Mouse (Mus musculus) left cerebral cortex, adult 18-20 months (tissue): ENCODE measurements around the gene Sipa1. TPM values are rescaled to one million over a fixed set of nuclear protein-coding genes. Genes with fewer than 3 reads are reported as not detected.

Experiments used
- DNase-seq, 2 experiments: peaks; one replicate each; pipeline ENCODE4 v3.0.0; 2021 to 2022; ENCODE audit warnings: low spot score in 2 of 2, mixed read lengths in 1 of 2
- microRNA-seq, 2 experiments: library from miRNA; unstranded; fragments of <30 nt; microRNA quantifications; one replicate each; pipeline ENCODE4 v1.2.0; 2021
- total RNA-seq, 2 experiments: library from RNA; stranded (reverse); gene quantifications; 2 replicates each; pipeline ENCODE4 v1.2.3; 2021

Sipa1 gene
- total RNA-seq, 2 experiments from 2014 or later: 11.5 to 13.3 TPM

GRCm38 (mm10) chr19:5608707-5609106 lies 54.8 kb downstream of the Sipa1 start:
- DNase-seq: no peak

GRCm38 (mm10) chr19:5607705-5608410 lies 55.6 kb downstream of the Sipa1 start:
- DNase-seq: no peak

GRCm38 (mm10) chr19:5606196-5606595 lies 57.3 kb downstream of the Sipa1 start:
- DNase-seq: no peak

GRCm38 (mm10) chr19:5605126-5605525 lies 58.4 kb downstream of the Sipa1 start:
- DNase-seq: peak in 1 of 2 experiments; percentile 48

GRCm38 (mm10) chr19:5603664-5604063 lies 59.8 kb downstream of the Sipa1 start:
- DNase-seq: no peak

- peak; percentile 71 to 83 for DNase-seq
Observed at GRCm38 (mm10) chr19:5601752-5602541, 61.6 kb downstream of the Sipa1 start, which contains the start of gene Rnaseh2c. Gene Rnaseh2c, plus strand, starts transcription at chr19:5601873.

Small RNAs within 50 kb of the gene (microRNA-seq; reads per million reads assigned to microRNA genes)
- gene Mir6987: 1.5 to 1.7 reads per million in 2 experiments

Other genes starting within 250 kb of the Sipa1 start
- 100 to 1,000 TPM; 263 to 283 TPM for gene Drap1, start 238.7 kb downstream of the Sipa1 start, total RNA-seq
- gene AI837181, start 238.6 kb downstream of the Sipa1 start, total RNA-seq: 10 to 100 TPM; 73.6 to 75.6 TPM
- gene Fosl1, start 216.2 kb downstream of the Sipa1 start, total RNA-seq: not detected
- 10 to 100 TPM; 28.3 to 31.5 TPM for gene Ccdc85b, start 205.8 kb downstream of the Sipa1 start, total RNA-seq
- gene Fibp, start 203.1 kb downstream of the Sipa1 start, total RNA-seq: 10 to 100 TPM; 91.2 to 98.9 TPM
- under 1 TPM; 0.33 to 0.61 TPM for gene Ctsw, start 195.2 kb downstream of the Sipa1 start, total RNA-seq
- 10 to 100 TPM; 12.9 to 15.9 TPM for gene Efemp2, start 189.8 kb downstream of the Sipa1 start, total RNA-seq
- 10 to 100 TPM; 28.0 to 33.9 TPM for gene Mus81, start 175.3 kb downstream of the Sipa1 start, total RNA-seq
- 1,000 to 10,000 TPM; 1,316 to 1,327 TPM for gene Cfl1, start 173.3 kb downstream of the Sipa1 start, total RNA-seq
- 1 to 10 TPM; 5.3 to 6.7 TPM for gene 1700020D05Rik, start 159.9 kb downstream of the Sipa1 start, total RNA-seq
- gene Snx32, start 153.2 kb downstream of the Sipa1 start, total RNA-seq: 10 to 100 TPM; 88.3 TPM
- not detected for gene Ovol1, start 103.1 kb downstream of the Sipa1 start, total RNA-seq
- 1 to 10 TPM; 5.7 to 6.1 TPM for gene Ap5b1, start 95.7 kb downstream of the Sipa1 start, total RNA-seq
- 10 to 100 TPM; 83.1 to 83.4 TPM for gene Rnaseh2c, start 61.8 kb downstream of the Sipa1 start, total RNA-seq
- gene Kat5, start 53.5 kb downstream of the Sipa1 start, total RNA-seq: 10 to 100 TPM; 92.6 to 96.3 TPM
- 10 to 100 TPM; 18.8 to 22.0 TPM for gene Rela, start 26.2 kb downstream of the Sipa1 start, total RNA-seq
- gene Map3k11, start 25.0 kb upstream of the Sipa1 start, total RNA-seq: 10 to 100 TPM; 18.8 to 22.4 TPM
- gene Pcnx3, start 25.2 kb upstream of the Sipa1 start, total RNA-seq: 10 to 100 TPM; 61.1 to 74.0 TPM
- not detected for gene Kcnk7, start 40.7 kb upstream of the Sipa1 start, total RNA-seq
- 10 to 100 TPM; 23.7 to 24.7 TPM for gene Ehbp1l1, start 62.6 kb upstream of the Sipa1 start, total RNA-seq
- gene Fam89b, start 65.9 kb upstream of the Sipa1 start, total RNA-seq: 10 to 100 TPM; 24.4 to 30.9 TPM
- 10 to 100 TPM; 37.2 to 41.8 TPM for gene Ltbp3, start 77.2 kb upstream of the Sipa1 start, total RNA-seq
- gene Scyl1, start 107.7 kb upstream of the Sipa1 start, total RNA-seq: 10 to 100 TPM; 90.8 to 93.4 TPM
- 10 to 100 TPM; 13.5 to 13.6 TPM for gene Frmd8, start 211.6 kb upstream of the Sipa1 start, total RNA-seq
- gene Slc25a45, start 214.1 kb upstream of the Sipa1 start, total RNA-seq: 1 to 10 TPM; 2.3 to 3.2 TPM
- 1 to 10 TPM; 4.1 to 4.2 TPM for gene Tigd3, start 230.4 kb upstream of the Sipa1 start, total RNA-seq
- 100 to 1,000 TPM in 1 of 2 experiments, 10 to 100 TPM in 1; 90.1 to 102 TPM for gene Dpf2, start 249.3 kb upstream of the Sipa1 start, total RNA-seq